Mouse (Mus musculus) heart, adult 18-20 months (tissue): Measurements from ENCODE around the gene Nat8f1. TPM values are rescaled to one million over a fixed set of nuclear protein-coding genes. Genes with fewer than 3 reads are reported as not detected.
A peak's percentile ranks its signal among the peaks of the same experiment; 100 is the strongest.
"Not testable (repeated sequence)": the region's sequence is repeated elsewhere in the genome, so short reads cannot be mapped to it uniquely, and the experiment has no call there.

Experiments used
- DNase-seq, 2 experiments: peaks; one replicate each; pipeline ENCODE4 v3.0.0; 2021 to 2022; ENCODE audit warnings: mixed read lengths in 1 of 2
- total RNA-seq, 2 experiments: library from RNA; stranded (reverse); gene quantifications; 2 replicates each; pipeline ENCODE4 v1.2.3; 2021

Nat8f1 gene
- total RNA-seq, 2 experiments from 2014 or later: 2.8 to 3.2 TPM

DNA sequence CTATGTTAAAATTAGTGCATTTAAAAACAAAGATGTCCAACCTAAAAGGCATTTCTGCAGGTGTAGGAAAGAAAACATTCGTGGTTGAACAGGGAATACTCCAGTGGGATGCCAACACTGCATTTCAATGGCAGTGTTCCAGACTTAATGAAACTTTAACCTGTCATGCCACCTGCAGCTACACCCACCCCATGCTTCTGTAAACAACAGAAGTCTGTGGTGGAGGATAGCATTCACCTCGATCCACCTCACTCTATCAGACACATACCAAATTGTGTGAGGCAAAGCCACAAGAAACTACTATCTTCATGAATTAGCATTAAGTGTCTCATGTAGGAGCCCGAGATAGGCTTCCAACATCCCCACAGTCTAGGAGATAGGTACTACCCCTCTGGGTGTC lies 7.1 kb downstream of the Nat8f1 start:
- no peak for DNase-seq

DNA sequence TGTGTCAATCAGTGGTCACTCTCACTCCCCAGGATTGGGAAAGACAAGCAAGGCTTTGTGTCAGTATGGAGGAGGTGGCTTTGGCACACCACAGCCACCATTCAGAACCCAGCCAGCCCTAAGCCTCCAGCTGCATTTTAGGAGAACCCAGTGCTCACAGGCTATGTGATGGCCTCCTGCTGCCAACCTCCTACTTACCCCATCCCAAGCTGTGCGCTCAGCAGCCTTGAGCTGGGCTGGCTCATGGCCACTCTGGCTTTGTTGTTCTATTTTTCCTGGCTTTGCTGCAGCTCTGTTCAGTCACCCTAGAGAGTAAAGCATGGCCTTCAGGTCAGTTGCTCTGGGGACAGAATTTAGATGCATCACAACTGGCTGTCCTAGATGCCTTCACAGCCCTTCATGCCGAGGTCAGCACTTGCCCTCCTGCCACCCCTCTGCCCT lies 8.6 kb downstream of the Nat8f1 start:
- DNase-seq: peak; percentile 29 to 46

DNA sequence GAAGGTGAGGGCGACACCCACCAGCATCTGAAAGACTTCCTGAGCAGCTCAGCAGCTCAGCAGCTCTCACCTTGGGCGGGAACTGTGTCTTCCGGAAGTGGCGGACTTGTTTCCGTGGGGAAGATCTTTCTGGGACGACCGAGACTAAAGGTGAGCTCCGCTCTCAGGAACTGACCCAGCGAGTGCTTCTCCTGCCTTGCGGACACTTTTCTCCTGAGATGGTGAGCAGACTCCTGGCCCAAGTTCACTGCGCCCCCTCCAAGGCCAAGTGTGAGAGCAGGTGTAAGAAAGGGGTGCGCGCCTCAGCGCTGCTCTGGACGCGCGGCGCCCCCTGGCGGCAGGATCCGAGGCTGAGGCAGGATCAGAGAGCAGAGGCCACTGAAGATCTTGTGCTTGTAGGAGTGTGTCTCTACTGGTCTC lies 10.8 kb downstream of the Nat8f1 start, which contains the start of gene Nat8f4:
TSS of gene Nat8f4 (minus strand) at position 243 of the 420 bp plus-strand sequence.
- peak; percentile 67 to 84 for DNase-seq

DNA sequence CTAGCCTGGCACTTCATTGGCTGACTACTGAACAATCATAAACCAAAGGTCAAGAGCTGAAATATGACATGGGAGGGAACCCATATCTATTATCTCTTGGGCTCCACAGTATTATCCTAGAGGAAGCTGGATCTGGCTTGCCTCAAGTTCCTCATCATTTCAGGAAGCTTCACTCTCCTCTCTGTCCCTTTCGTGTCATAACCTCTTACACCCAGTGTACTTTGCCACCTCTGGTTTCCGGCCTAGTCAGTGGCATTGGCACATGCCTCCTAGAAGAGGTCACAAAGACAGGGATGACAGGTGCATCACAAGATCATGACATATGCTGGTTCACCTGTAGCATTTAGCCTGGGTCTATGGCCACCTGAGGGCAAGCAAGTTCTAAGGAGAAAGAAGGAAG lies 13.2 kb downstream of the Nat8f1 start:
- DNase-seq: no peak

DNA sequence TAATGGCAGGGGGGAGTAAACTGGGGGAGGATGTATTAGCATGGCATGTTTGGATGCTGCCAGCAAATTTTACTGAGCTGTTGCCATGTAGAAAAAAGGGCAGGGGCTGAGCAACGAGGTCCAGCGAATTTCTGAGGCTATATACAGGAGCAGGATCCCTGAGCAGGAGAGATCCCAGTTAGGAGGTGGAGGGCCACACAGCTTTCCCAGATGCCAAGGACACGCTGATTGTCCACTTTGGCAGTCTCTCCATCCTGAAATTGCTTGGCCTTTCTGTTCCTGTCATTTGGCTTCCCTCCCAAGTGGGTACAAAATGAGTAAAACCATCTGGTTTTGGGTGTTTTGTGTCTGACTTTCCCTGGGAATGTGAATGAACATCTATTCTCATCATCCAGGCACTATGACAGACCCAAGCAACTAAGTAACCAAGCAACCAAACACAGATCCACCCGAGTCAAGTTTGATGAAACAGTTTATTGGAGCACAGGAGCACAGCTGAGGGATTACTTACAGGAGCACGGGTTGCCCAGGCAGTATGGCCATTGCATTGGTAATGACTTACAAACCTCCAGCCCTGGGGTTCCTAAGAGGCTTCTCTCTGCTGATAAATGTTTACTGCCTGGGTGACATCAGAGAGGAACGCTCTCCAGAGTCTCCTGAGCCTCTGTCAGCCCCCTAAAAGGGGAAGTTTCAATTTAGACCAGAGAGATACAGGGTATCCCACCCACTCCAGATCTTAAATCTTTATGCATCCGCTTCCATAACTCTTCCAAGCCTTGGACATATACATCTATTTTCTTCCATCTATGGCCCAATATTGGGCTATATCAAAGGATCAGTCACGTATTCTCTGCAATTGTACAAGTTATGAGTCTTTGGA lies 16.7 kb downstream of the Nat8f1 start:
- not testable (repeated sequence) for DNase-seq

DNA sequence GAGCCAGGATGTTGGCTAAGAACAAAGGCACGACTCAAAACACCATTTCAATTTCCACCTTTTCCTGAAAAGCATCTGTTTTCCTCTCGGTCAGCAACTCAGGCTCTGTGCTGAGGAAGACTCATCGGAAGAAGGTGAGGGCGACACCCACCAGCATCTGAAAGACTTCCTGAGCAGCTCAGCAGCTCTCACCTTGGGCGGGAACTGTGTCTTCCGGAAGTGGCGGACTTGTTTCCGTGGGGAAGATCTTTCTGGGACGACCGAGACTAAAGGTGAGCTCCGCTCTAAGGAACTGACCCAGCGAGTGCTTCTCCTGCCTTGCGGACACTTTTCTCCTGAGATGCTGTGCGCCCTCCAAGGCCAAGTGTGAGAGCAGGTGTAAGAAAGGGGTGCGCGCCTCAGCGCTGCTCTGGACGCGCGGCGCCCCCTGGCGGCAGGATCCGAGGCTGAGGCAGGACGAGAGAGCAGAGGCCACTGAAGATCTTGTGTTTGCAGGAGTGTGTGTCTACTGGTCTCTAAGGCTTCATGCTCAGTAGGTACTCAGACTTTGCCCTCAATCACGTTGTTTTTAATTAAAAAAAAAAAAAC lies 20.3 kb downstream of the Nat8f1 start:
- peak in 1 of 2 experiments; percentile 39 for DNase-seq

DNA sequence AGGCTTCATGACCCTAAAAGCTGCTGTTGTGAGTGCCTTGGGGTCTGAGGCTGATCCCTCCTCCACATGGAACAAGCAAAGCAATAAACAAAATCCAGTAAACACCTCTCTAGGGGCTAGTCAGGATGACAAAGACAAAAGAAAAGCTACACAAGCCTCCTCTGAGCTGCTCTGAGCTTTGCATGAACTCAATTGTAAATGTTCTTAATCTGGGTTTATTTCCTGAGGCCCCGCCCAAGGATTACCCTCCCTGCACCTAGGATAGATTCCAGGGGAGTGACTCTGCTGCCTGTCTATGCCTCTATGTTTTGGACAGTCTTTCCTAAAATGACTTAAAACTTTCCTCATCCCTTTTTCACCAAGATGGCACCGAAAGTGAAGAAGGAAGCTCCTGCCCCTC lies 26.5 kb downstream of the Nat8f1 start:
- no peak for DNase-seq

DNA sequence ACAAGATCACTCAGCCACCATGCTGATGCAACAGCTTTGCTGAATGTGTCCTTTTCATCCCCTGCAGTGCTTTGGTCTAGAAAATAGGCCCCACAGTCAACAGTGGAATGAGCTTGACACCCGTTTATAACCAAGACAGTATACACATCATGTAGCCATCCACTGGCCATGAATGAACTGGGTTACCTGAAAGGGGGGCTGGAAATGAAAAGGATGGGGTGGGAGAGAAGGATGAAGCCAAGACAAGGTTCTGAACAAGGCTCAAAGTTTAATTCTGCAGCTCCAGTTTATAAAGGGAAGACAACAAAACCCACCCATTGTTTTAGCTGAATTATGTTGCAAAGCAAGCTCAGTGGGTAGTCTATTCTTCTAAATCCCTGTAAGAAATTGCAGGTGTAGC lies 31.2 kb downstream of the Nat8f1 start:
- no peak for DNase-seq

DNA sequence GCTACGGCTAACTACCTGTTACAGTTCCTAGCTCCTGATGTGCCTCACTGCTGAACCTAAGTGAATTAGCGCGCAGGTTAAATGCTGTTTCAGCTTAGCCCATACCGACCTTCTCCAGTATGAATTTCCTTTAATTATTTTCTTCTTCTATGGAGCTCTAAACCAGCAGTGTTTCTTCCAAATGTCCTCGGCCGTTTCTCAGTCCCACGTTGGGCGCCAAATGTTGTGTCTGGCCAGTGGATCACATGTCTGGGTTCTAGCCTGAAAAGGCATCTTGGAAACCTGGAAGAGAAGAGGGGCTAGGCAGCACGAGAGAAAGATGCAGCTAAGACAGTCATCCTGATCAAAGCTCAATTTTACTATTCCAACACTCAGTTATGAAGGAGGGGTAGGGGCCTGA lies 32.2 kb downstream of the Nat8f1 start:
- DNase-seq: not testable (repeated sequence)

DNA sequence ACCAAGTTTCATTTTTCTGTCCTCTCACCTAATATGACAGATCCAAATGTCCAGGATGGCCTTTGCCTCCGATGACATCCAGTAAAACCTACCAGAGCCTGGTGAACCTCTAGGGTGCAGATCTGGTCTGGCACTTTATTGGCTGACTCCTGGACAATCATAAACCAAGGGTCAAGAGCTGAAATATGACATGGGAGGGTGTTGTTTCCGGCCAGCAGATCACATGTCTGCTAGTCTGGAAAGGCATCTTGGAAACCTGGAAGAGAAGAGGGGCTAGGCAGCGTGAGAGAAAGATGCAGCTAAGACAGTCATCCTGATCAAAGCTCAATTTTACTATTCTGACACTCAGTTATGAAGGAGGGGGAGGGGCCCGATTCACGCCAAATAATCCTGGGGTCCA lies 46.5 kb downstream of the Nat8f1 start, which contains the start of gene Nat8f2:
TSS of gene Nat8f2 (minus strand) at position 153 of the 400 bp plus-strand sequence.
- DNase-seq: not testable (repeated sequence)

DNA sequence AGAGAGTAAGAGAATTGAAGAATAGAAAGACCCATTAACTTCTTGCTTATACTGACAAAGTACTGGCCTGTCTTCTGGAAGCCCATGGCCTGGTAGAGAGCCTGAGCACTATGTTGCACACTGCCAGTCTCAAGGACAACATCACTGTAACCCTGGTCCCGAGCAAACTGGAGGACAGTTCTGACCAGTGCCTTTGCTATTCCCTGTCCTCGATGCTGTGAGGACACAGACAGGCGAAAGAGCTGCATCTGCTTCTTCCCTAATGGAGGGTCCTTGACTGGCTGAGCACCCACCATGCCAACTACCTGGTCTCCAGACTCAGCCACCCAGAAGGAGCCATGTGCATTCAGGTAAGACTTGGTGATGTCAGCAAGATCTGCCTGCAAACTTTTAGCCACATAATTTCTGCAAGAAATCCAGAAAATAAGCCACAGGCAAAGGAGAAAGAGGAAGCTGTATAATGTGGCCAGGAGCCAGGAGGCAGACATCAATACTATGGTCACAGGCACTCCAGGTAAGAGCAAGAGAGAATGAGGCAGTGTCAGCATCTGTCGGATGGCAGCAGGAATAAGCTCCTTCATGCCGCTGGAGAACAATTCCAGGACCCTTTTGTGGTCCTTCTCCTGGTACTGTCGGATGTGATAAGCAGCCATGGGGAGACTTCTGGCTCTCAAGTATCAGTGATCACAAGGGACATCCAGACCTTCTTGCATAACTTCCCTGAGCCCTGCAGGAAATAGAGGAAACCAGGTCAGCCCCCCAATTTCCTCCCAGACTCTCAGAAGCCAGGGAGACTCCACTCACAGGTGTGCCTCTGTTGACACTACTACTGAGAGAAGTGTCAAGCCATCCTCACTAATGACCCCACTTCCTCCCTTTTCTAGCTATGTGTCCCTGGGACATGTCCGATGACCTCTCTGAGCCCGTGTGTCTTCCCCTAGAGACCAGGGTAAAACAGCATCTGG lies 47.5 kb downstream of the Nat8f1 start:
- DNase-seq: no peak

DNA sequence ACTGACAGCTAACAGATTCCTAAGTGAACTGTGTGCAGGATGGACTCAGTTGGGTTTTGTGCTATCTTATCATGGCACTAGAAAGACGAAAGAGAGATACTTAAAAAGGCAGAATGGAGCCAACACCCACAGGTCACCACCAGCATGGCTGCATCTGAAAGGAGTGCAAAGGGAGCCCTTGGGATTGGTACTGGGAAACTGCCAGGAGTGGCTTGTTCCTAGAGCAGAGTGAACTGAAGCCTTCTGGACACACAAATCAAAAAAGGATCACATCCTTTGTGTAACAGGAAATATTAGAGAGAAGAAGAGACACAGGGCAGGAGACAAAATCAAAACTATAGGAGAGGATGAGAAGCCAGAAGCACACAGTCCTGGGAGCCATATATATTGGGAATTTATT lies 48.5 kb downstream of the Nat8f1 start:
- not testable (repeated sequence) for DNase-seq

DNA sequence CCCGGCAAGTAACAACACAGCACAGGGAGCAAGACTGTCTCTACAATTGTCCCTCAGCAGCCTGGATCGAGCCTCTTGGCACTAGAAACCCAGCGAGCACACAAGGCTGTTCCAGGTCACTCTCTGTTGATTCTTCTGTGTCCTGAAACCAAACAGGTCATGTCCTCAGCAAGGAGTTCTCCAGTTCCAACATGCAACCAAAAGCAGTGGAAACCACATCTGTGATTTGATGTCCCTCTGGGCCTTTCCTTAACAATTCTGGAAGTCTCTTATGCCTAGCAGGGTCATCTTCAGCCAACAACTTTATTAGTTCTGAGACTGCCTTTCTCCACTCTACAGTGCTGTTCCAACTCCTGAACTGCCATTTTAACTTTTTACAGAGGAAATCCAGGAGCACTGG lies 49.3 kb downstream of the Nat8f1 start:
- peak in 1 of 2 experiments; percentile 15 for DNase-seq

DNA sequence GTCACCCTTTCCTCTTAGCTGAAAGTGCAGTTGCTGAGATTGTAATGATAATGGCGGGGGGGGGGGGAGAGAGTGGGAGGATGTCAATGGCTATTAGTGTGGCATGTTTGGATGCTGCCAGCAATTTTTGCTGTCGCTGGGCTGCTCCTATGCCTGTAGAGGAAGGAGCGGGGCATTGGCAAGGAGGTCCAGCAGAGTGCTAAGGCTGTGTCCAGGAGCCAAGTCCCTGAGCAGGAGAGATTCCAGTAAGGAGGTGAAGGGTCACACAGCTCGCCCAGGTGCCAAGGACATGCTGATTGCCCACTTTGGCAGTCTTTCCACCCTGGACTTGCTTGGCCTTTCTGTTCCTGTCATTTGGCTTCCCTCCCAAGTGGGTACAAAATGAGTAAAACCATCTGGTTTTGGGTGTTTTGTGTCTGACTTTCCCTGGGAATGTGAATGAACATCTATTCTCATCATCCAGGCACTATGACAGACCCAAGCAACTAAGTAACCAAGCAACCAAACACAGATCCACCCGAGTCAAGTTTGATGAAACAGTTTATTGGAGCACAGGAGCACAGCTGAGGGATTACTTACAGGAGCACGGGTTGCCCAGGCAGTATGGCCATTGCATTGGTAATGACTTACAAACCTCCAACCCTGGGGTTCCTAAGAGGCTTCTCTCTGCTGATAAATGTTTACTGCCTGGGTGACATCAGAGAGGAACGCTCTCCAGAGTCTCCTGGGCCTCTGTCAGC lies 50.4 kb downstream of the Nat8f1 start:
- DNase-seq: peak in 1 of 2 experiments; percentile 28

DNA sequence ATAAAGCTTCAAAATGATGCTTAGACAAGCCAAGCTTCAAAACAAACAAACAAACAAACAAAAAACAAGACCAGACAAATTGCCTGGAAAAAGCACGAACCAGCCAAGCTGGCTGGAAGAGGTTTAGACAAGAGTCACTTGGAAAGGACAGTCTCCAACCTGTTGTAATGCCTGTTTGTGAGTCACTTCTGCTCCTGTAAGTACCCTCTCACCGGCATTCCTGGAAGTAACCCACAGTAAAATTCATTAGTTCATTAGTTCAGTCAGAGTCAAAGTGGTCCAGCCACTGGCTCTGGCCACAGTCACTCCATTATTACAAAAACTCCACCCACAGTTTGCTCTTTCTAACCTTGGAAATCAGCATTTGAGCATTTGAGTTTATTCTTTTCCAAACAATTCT lies 51.6 kb downstream of the Nat8f1 start:
- DNase-seq: no peak

DNA sequence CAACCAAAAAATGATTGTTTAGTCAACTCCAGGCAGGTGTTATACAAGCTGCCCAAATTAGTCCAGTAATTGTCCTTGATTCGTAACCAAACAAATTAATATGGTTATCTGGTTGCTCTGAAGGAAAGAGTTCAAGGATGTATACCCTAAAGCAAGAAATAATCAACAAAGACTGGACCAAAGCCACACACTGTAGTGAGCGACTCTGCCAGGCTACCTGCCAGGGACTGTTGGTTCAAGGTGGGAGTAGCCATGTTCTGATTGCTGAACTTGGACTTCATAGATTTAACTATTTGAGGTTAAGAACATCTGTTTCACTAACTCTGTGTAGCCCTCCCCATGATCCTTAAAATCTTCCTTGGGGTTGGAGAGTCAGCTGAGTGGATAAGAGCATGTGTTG lies 52.4 kb downstream of the Nat8f1 start:
- DNase-seq: no peak

DNA sequence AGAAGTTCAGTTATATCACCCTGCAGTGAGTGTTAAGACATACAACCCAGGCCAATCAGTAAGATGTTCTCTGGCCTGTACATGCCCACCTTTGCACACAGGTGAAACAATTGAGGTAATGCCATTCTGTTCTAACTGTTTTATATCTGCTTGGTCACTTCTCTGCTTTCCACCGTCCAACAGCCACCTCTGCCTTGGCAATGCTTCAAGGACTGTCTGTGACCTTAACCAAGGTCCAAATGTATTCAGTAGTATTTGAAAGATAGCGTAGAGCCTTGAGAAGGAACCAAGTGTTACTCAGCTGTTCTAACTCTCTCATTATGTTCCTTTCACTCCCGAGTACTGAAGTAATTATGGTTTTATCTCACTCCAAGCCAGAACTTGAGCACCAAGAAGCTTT lies 52.9 kb downstream of the Nat8f1 start:
- peak; percentile 25 to 39 for DNase-seq

DNA sequence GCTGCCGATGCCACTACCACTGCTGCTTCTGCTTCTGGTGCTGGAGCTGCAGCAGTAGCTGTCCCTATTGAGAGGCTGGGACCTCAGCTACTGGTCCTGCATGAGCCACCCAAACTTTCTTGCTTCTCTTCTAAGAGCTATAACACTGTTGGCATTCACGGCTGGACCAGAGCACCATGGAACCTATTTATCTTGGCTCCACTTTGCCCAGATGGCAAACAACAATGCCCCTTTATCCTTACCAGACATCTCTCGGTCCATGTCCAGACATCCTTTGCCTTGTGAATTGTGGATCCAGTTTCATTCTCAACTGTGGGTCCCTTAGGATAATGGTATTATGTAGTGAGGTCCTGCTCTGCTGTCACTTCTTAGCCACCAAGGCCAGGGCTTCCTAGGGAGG lies 54.2 kb downstream of the Nat8f1 start:
- DNase-seq: no peak
